In genomic region chr7:129663781-129664505, GRCm38 (mm10) we compare ENCODE assay signal across 8 mouse cellular contexts.
DNase-seq lines count a peak whose midpoint lies in the region; ATAC-seq and TF ChIP-seq lines count a peak whose summit lies in the region.

No protein-coding gene starts in this region.

- DNase-seq in midbrain, embryonic 10.5 days (ENCODE audit: low spot score): no peak
- DNase-seq in stomach, postnatal 0 days (ENCODE audit: low spot score): peak; percentile 33
- no peak for DNase-seq in heart, adult 8-10 months (ENCODE audit: low spot score)
- no peak for DNase-seq in right cerebral cortex, adult 18-20 months
- no peak for DNase-seq in spleen, postnatal 10 days (ENCODE audit: low spot score in 2 of 2)

- H3K27ac ChIP-seq in midbrain, embryonic 10.5 days (replicated peaks): peak overlapping the region; percentile 59; the same call in 1 of the 2 replicates
- no peak overlapping the region for H3K27ac ChIP-seq in midbrain, embryonic 16.5 days (ENCODE audit: low read length)
- H3K27ac ChIP-seq in liver, embryonic 15.5 days (replicated peaks): no peak overlapping the region; the same call in 1 of the 2 replicates
- peak overlapping the region; percentile 79 for H3K27ac ChIP-seq in stomach, postnatal 0 days (replicated peaks)

- H3K36me3 ChIP-seq in midbrain, embryonic 10.5 days: no peaks in the 10 kb centered on the region
- no peaks in the 10 kb centered on the region for H3K36me3 ChIP-seq in midbrain, embryonic 16.5 days (ENCODE audit: control insufficient read depth, insufficient read depth, low read length)
- H3K36me3 ChIP-seq in liver, embryonic 15.5 days (replicated peaks): no peaks in the 10 kb centered on the region
- no peaks in the 10 kb centered on the region for H3K36me3 ChIP-seq in stomach, postnatal 0 days (ENCODE audit: control insufficient read depth, insufficient read depth, low read length)

- no peak overlapping the region for H3K4me2 ChIP-seq in midbrain, embryonic 16.5 days (ENCODE audit: low read length)
- 0 out of 2 replicates have a peak overlapping the region, but pooled peaks have one; percentile 1 for H3K4me2 ChIP-seq in liver, embryonic 15.5 days
- H3K4me2 ChIP-seq in stomach, postnatal 0 days (replicated peaks; ENCODE audit: low read depth): no peak overlapping the region

- WGBS in midbrain, embryonic 10.5 days: 26% methylated on average over 12 of the region's 12 CpGs
- 20% methylated on average over 12 of the region's 12 CpGs for WGBS in midbrain, embryonic 16.5 days
- 31% methylated on average over 11 of the region's 12 CpGs for WGBS in liver, embryonic 15.5 days (ENCODE audit: insufficient replicate concordance)
- 23% methylated on average over 11 of the region's 12 CpGs for WGBS in stomach, postnatal 0 days

- no peak for TF ChIP-seq EP300 in stomach, postnatal 0 days (optimal IDR thresholded peaks at IDR 0.05)

- H3K4me1 ChIP-seq in midbrain, embryonic 10.5 days: peaks cover 37% of the 10 kb centered on the region
- H3K4me1 ChIP-seq in midbrain, embryonic 16.5 days (ENCODE audit: control insufficient read depth, insufficient read depth, low read length): peaks cover 8% of the 10 kb centered on the region
- peaks cover 15% of the 10 kb centered on the region; the same call in 1 of the 2 replicates for H3K4me1 ChIP-seq in liver, embryonic 15.5 days (replicated peaks)
- H3K4me1 ChIP-seq in stomach, postnatal 0 days (replicated peaks; ENCODE audit: control insufficient read depth, insufficient read depth): peaks cover 2% of the 10 kb centered on the region; the same call in 1 of the 2 replicates

- no peak overlapping the region for H3K4me3 ChIP-seq in midbrain, embryonic 10.5 days
- H3K4me3 ChIP-seq in midbrain, embryonic 16.5 days (ENCODE audit: low read depth, low read length): no peak overlapping the region
- no peak overlapping the region for H3K4me3 ChIP-seq in liver, embryonic 15.5 days (replicated peaks)
- H3K4me3 ChIP-seq in stomach, postnatal 0 days (ENCODE audit: low read depth, low read length): no peak overlapping the region

- H3K9ac ChIP-seq in midbrain, embryonic 16.5 days (ENCODE audit: low read depth, low read length): no peak overlapping the region
- no peak overlapping the region for H3K9ac ChIP-seq in liver, embryonic 15.5 days
- H3K9ac ChIP-seq in stomach, postnatal 0 days (ENCODE audit: low read length): no peak overlapping the region

- no peak for ATAC-seq in midbrain, embryonic 16.5 days
- ATAC-seq in granulocyte monocyte progenitor cell, adult 5-6 weeks (replicated peaks; ENCODE audit: poor library complexity, severe bottlenecking): peak; percentile 54
- ATAC-seq in liver, embryonic 15.5 days (ENCODE audit: insufficient read depth): 0 out of 2 replicates have a peak, but pooled peaks have one; percentile 31
- ATAC-seq in stomach, postnatal 0 days (ENCODE audit: low FRiP score, low TSS enrichment): peak; percentile 66

- no peak for TF ChIP-seq CTCF in stomach, postnatal 0 days (IDR thresholded peaks at IDR 0.05; ENCODE audit: low read depth)

- peaks cover 44% of the 10 kb centered on the region for H3K27me3 ChIP-seq in midbrain, embryonic 10.5 days (ENCODE audit: low read depth, poor library complexity, severe bottlenecking)
- H3K27me3 ChIP-seq in midbrain, embryonic 16.5 days (ENCODE audit: control insufficient read depth, insufficient read depth, low read depth, low read length): no peaks in the 10 kb centered on the region; the same call in 1 of the 2 replicates
- no peaks in the 10 kb centered on the region for H3K27me3 ChIP-seq in liver, embryonic 15.5 days
- H3K27me3 ChIP-seq in stomach, postnatal 0 days (ENCODE audit: control insufficient read depth, insufficient read depth, low read length): no peaks in the 10 kb centered on the region

- H3K9me3 ChIP-seq in midbrain, embryonic 10.5 days (replicated peaks): no peaks in the 10 kb centered on the region
- no peaks in the 10 kb centered on the region for H3K9me3 ChIP-seq in midbrain, embryonic 16.5 days (replicated peaks; ENCODE audit: control insufficient read depth, low read length, poor library complexity, severe bottlenecking)
- H3K9me3 ChIP-seq in liver, embryonic 15.5 days (replicated peaks): no peaks in the 10 kb centered on the region
- H3K9me3 ChIP-seq in stomach, postnatal 0 days (ENCODE audit: control insufficient read depth, low read length): no peaks in the 10 kb centered on the region

Comparison
In these comparisons a context has a peak if more than half of its experiments do, and no peak if none do; other contexts are left out.
1. H3K27ac ChIP-seq: peak in midbrain, embryonic 10.5 days (single experiment) and stomach, postnatal 0 days (single experiment); none in midbrain, embryonic 16.5 days (single experiment) and liver, embryonic 15.5 days (single experiment).